Mouse (Mus musculus) thymus, adult 2 months (tissue): Measurements from ENCODE around the gene Cygb. TPM values are rescaled to one million over a fixed set of nuclear protein-coding genes. Genes with fewer than 3 reads are reported as not detected.

Source experiments
- DNase-seq: peaks from one replicate; pipeline ENCODE4 v3.0.0; 2021
- H3K27ac ChIP-seq: fragments of 200-500 bp; 2 replicates; pipeline ENCODE4 v1.5.1; 2012; ENCODE audit warnings: low read length, control low read depth; ENCODE audit not compliant: control insufficient read depth, insufficient read depth
- H3K27me3 ChIP-seq: fragments of 200-500 bp; 2 replicates; pipeline ENCODE4 v1.6.1; 2012; ENCODE audit warnings: mild to moderate bottlenecking, low read length, moderate library complexity, mixed read lengths; ENCODE audit not compliant: control insufficient read depth, insufficient read depth
- H3K36me3 ChIP-seq: fragments of 200-500 bp; 2 replicates; pipeline ENCODE4 v1.6.1; 2012; ENCODE audit warnings: mild to moderate bottlenecking, low read length, moderate library complexity; ENCODE audit not compliant: control insufficient read depth, insufficient read depth
- H3K4me1 ChIP-seq: fragments of 200-500 bp; replicated peaks from 2 replicates; pipeline ENCODE4 v1.6.1; 2012; ENCODE audit warnings: low read length; ENCODE audit not compliant: control insufficient read depth, insufficient read depth
- H3K4me3 ChIP-seq: fragments of 200-500 bp; 2 replicates; pipeline ENCODE4 v1.5.1; 2012; ENCODE audit warnings: mild to moderate bottlenecking, low read length, control low read depth, moderate library complexity; ENCODE audit not compliant: control insufficient read depth, insufficient read depth
- CTCF ChIP-seq: fragments of 200-500 bp; IDR thresholded peaks from 2 replicates; pipeline ENCODE4 v1.5.1; 2012; ENCODE audit warnings: mild to moderate bottlenecking, control low read depth, low read length, moderate library complexity, borderline replicate concordance; ENCODE audit not compliant: control insufficient read depth, poor library complexity, insufficient read depth; ENCODE audit errors: extremely low read depth
- POLR2A ChIP-seq: fragments of 200-500 bp; IDR thresholded peaks from 2 replicates; pipeline ENCODE4 v1.6.1; 2012; ENCODE audit warnings: mild to moderate bottlenecking, low read length, control low read depth, moderate library complexity; ENCODE audit not compliant: control insufficient read depth, poor library complexity, insufficient read depth; ENCODE audit errors: extremely low read depth
- WGBS: fragments of 180-500 bp; shearing (Covaris S2); methylation state at CpG from one replicate; pipeline ENCODE4 v1.1.7; 2018; 5-methylcytosine and 5-hydroxymethylcytosine counted together
- polyA plus RNA-seq: library from polyadenylated mRNA; depleted of rRNA; stranded (reverse); fragments of >200 nt; gene quantifications from 2 replicates; pipeline ENCODE4 v1.2.3, GENCODE M21; 2012

Gene Cygb
- polyA plus RNA-seq, 1 experiment, result 14.0 TPM

DNA sequence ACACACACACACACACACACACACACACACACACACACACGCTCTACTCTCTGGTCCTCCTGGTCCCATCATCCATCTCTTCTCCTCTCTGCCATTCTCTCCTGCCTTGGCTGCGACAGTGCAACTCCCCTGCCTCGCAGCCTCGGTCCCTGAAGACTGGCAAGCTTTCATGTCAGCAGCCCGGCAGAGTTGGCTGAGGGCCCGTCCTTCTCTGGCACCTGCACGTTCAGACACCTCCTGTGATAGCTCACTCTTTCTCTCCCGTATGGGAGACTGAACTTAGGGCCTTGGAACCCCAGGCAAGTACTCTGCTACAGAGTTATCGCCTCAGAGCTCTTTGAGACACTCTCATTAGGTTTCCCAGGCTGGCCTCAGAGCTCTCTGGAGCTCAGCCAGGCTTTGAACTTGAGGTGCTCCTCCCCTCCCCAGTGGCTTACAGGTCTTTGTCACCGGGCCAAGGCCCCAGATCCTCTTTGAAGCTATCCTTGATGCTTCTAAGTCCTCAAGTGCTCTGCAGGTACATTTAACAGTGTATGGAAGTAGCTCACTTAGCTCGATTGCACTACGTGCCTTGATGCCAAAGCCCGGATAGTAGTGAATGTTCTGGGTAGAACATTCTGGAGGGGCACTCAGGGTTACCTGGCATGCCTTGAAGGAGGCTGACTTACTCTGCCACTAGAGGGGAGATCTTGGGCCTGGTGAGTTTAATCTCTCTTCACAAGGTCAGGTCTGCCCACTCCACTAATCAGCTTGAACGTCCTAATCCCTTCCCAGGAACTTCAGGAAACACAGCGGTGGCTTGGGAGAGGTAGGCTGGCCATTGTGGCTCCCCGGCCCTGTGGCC is 2.5 kb upstream of the Cygb start:
- Histone ChIP-seq H3K36me3 (no peaks in the 10 kb centered on the region), H3K27ac (no peak overlapping the region), H3K4me3 (no peak overlapping the region), H3K4me1 (peaks cover 34% of the 10 kb centered on the region), H3K27me3 (peaks cover 7% of the 10 kb centered on the region; the same call in 1 of the 2 replicates)
- no peak for DNase-seq
- WGBS, result 82% methylated on average over 16 of the region's 16 CpGs
- TF ChIP-seq POLR2A (no peak), CTCF (no peak)

DNA sequence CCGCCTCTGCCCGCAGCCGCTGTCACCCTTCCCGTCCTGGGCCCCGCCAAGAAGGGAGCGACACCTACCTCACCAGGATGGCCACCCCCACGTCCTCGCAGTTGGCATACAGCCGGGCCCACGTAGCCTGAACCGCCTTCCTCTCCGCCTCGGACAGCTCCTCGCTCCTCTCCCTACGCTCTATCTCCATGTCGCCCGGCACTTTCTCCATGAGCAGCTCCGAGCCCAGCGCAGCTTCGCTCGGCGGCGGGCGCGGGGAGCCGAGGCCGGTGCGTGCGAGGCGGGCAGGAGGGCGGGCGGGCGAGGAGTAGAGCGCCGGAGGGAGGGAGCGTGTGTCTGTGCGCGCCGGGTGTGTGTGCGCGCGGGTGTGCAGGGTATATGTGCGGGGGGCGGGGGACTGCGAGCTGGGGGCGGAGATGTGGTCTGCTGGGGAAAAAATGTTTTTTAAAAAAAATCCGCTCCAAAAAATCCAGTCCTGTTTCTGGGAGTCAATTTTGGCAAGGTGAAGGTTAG is 348 bp downstream of the Cygb start:
- no peak overlapping the region for H3K27ac ChIP-seq
- no peak for DNase-seq
- TF ChIP-seq POLR2A (no peak), CTCF (no peak)
- peaks cover 11% of the 10 kb centered on the region for H3K4me1 ChIP-seq
- H3K36me3 ChIP-seq, result no peaks in the 10 kb centered on the region
- peak overlapping the region; percentile 20 for H3K4me3 ChIP-seq
- 2% methylated on average over 47 of the region's 47 CpGs for WGBS
- peaks cover 7% of the 10 kb centered on the region; the same call in 1 of the 2 replicates for H3K27me3 ChIP-seq

DNA sequence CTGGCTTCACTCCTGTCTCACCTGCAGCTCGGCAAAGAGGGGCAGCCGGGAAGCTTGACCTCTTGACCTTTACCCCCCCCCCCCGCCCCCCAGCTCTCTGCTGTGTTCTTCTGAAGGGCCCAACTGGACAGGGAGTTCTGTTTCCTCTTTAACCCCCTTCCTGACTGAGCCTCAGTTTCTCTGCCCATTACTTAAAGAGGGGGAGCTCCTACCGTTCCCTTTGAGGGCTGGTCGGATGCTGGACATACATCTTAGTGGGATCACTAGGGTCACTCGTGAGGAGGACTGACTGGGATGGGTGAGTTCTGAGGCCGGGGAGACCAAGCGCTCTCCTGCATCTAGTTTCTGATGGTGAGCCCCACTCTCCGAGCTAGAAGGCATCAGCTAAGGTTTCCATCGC is 879 bp downstream of the Cygb start, which contains the start of gene Prcd:
Gene Prcd (plus strand): TSS at position 301 of the 400 bp plus-strand sequence.
- peaks cover 11% of the 10 kb centered on the region for H3K4me1 ChIP-seq
- 30% methylated on average over 10 of the region's 10 CpGs for WGBS
- H3K27ac ChIP-seq, result no peak within 1 kb of the TSS

DNA sequence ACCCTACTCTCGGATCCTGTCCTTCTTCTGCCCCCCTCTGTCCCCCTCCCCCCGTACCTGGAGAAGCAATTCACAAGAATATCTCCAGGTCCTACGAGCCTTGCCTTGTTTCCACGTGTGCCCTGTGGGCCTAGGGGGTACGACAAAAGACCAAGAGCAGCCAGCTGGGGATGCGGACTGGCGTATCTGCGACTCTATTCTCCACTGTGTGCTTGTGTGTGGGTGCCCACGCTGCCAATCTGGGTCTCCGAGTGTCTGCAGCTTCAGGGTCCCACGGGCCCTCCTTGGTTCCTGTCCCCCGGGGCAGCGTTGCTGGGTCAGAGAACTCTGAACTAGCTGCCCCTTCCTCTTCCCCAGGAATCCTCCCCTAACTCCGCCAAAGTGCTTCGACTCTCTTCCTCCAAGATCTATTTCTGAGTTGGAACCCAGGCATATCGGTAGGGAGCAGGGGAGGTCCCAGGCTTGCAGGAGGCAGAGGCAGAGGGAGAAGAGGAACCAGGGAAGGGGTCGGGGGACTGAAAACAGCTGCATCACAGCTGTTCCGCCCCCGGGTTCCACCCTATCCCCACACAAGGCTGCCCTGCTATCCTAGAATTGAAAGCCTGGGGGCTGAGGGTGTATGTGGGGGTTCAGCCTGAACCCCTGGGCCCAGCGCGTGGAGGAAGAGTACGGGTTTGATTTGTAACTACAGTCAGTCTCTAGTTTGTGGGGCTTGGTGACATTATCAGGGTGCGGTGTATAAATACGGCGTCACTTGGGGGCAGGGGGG is 1.6 kb downstream of the Cygb start:
- no peak for DNase-seq
- Histone ChIP-seq H3K27me3 (peaks cover 7% of the 10 kb centered on the region; the same call in 1 of the 2 replicates), H3K4me1 (peaks cover 5% of the 10 kb centered on the region; the same call in 1 of the 2 replicates), H3K36me3 (no peaks in the 10 kb centered on the region), H3K27ac (no peak overlapping the region), H3K4me3 (no peak overlapping the region)
- no peak for TF ChIP-seq POLR2A
- no peak for TF ChIP-seq CTCF
- 89% methylated on average over 25 of the region's 25 CpGs for WGBS

More for the DNA sequence above, 879 bp downstream of the Cygb start, which contains the start of gene Prcd:
- H3K27me3 ChIP-seq, result peaks cover 7% of the 10 kb centered on the region; the same call in 1 of the 2 replicates
- peak within 1 kb of the TSS; percentile 20 for H3K4me3 ChIP-seq
- TF ChIP-seq CTCF, result no peak
- DNase-seq, result no peak
- no peaks in the 10 kb centered on the region for H3K36me3 ChIP-seq

DNA sequence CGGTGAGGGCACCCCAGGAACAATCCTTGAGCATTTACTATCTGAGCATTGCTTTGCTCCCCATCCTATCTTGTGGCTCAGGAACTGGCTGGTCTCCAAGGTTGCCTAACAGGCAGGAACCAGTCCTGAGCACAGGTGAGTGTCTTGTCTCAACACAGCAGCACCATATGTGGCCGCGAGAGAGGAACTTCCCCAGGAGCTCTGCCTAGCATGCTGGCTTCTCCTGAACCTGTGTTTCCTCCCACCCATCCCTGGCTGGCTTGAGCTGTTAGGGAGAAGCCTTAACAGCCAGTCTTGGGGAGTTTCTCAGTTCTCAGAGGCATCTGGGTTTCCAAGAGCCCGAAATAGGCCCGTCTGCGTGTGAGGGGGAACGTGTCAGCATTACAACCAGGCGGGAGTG is 2.8 kb downstream of the Cygb start:
- no peak for DNase-seq
- Histone ChIP-seq H3K4me3 (no peak overlapping the region), H3K4me1 (peaks cover 5% of the 10 kb centered on the region; the same call in 1 of the 2 replicates), H3K27ac (no peak overlapping the region), H3K27me3 (peaks cover 7% of the 10 kb centered on the region; the same call in 1 of the 2 replicates), H3K36me3 (no peaks in the 10 kb centered on the region)
- TF ChIP-seq POLR2A (no peak), CTCF (no peak)
- WGBS, result 58% methylated on average over 8 of the region's 8 CpGs

DNA sequence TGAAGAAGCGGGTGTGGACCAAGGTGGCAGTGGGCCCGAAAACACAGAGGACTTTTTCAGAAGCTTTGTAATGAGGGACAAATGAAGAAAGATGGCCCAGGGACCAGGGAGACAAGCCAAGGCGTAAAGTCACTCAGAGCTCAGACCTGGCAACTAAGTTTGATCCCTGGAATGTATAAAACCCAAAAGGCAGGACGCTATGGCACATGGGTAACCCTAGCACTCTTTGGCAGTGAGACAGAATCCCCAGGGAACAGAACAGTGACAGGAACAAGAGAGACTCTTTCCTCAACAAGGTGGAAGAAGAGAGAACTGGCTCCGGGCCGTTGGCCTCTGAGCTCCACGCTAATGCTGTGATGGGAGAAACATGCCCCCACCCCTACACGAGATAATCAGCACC is 3.3 kb downstream of the Cygb start:
- no peak for TF ChIP-seq CTCF
- DNase-seq, result no peak
- Histone ChIP-seq H3K27me3 (peaks cover 7% of the 10 kb centered on the region; the same call in 1 of the 2 replicates), H3K4me1 (0 out of 2 replicates have a peak, but pooled peaks cover 5% of the 10 kb centered on the region), H3K4me3 (no peak overlapping the region), H3K27ac (no peak overlapping the region), H3K36me3 (no peaks in the 10 kb centered on the region)
- WGBS, result 94% methylated on average over 8 of the region's 8 CpGs
